Mouse (Mus musculus) monocyte, adult 2 months (primary cell): ENCODE results near the gene Shisal1.

Experiments used
- DNase-seq, 2 experiments: peaks; one replicate each; pipeline ENCODE4 v3.0.0; 2022; ENCODE audit warnings: low spot score in 2 of 2, low read depth in 1 of 2

Gene Shisal1

GRCm38 (mm10) chr15:84427624-84428023 lies 19.3 kb downstream of the Shisal1 start:
- no peak for DNase-seq

- DNase-seq, result no peak
These were observed 21.2 kb downstream of the Shisal1 start for GRCm38 (mm10) chr15:84425733-84426132.

GRCm38 (mm10) chr15:84423781-84424180 lies 23.1 kb downstream of the Shisal1 start:
- no peak for DNase-seq

- no peak for DNase-seq
These were observed 28.7 kb downstream of the Shisal1 start for GRCm38 (mm10) chr15:84418266-84418610.

GRCm38 (mm10) chr15:84417592-84418265 lies 29.2 kb downstream of the Shisal1 start:
- DNase-seq, result no peak

- DNase-seq, result no peak
These were observed 29.9 kb downstream of the Shisal1 start for GRCm38 (mm10) chr15:84417017-84417416.

GRCm38 (mm10) chr15:84414040-84414848 lies 32.7 kb downstream of the Shisal1 start:
- DNase-seq, result no peak

GRCm38 (mm10) chr15:84412409-84412808 lies 34.5 kb downstream of the Shisal1 start:
- DNase-seq, result peak; percentile 72 to 74

- no peak for DNase-seq
These were observed 36.8 kb downstream of the Shisal1 start for GRCm38 (mm10) chr15:84410052-84410451.

- no peak for DNase-seq
These were observed 38.3 kb downstream of the Shisal1 start for GRCm38 (mm10) chr15:84408576-84408975.

- no peak for DNase-seq
These were observed 41.1 kb downstream of the Shisal1 start for GRCm38 (mm10) chr15:84405759-84406158.

- no peak for DNase-seq
These were observed 43.3 kb downstream of the Shisal1 start for GRCm38 (mm10) chr15:84403454-84404113.

GRCm38 (mm10) chr15:84398617-84399016 lies 48.3 kb downstream of the Shisal1 start:
- no peak for DNase-seq

- no peak for DNase-seq
These were observed 49.2 kb downstream of the Shisal1 start for GRCm38 (mm10) chr15:84397663-84398169.

- DNase-seq, result no peak
These were observed 51.4 kb downstream of the Shisal1 start for GRCm38 (mm10) chr15:84395341-84396067.

- no peak for DNase-seq
These were observed 53.6 kb downstream of the Shisal1 start for GRCm38 (mm10) chr15:84393341-84393740.

GRCm38 (mm10) chr15:84392840-84393239 lies 54.1 kb downstream of the Shisal1 start:
- DNase-seq, result no peak

GRCm38 (mm10) chr15:84392131-84392530 lies 54.8 kb downstream of the Shisal1 start:
- no peak for DNase-seq

GRCm38 (mm10) chr15:84388698-84389131 lies 58.2 kb downstream of the Shisal1 start:
- DNase-seq, result no peak

GRCm38 (mm10) chr15:84385995-84386565 lies 60.8 kb downstream of the Shisal1 start:
- DNase-seq, result no peak

GRCm38 (mm10) chr15:84384066-84384465 lies 62.8 kb downstream of the Shisal1 start:
- DNase-seq, result no peak
